Mouse (Mus musculus) kidney, postnatal 25 days (tissue): ENCODE measurements at regions not wholly inside any gene's neighbourhood (a gene's known extent, or its start where the extent isn't known, plus 50 kb on each side); places are given as distances from the start of the nearest gene placed in this dataset.

ENCODE experiments used
- DNase-seq, 2 experiments: peaks; one replicate each; pipeline ENCODE4 v3.0.0; 2021; ENCODE audit warnings: mixed read lengths in 2 of 2

GRCm38 (mm10) chr10:37694041-37694690 lies 555.4 kb upstream of the Marcks start:
- DNase-seq: no peak

- no peak for DNase-seq
Observed at GRCm38 (mm10) chr10:37692851-37693250, 554.1 kb upstream of the Marcks start.

- DNase-seq: no peak
Observed at GRCm38 (mm10) chr10:37691939-37692338, 553.2 kb upstream of the Marcks start.

- peak in 1 of 2 experiments; percentile 6 for DNase-seq
Observed at GRCm38 (mm10) chr10:37683101-37683500, 544.4 kb upstream of the Marcks start.

- DNase-seq: no peak
Observed at GRCm38 (mm10) chr10:37680601-37681000, 541.9 kb upstream of the Marcks start.

GRCm38 (mm10) chr10:37677826-37678225 lies 539.1 kb upstream of the Marcks start:
- no peak for DNase-seq

GRCm38 (mm10) chr10:37668827-37669226 lies 530.1 kb upstream of the Marcks start:
- no peak for DNase-seq

GRCm38 (mm10) chr10:37667031-37667745 lies 528.5 kb upstream of the Marcks start:
- no peak for DNase-seq

- DNase-seq: no peak
Observed at GRCm38 (mm10) chr10:37666535-37666934, 527.8 kb upstream of the Marcks start.

- DNase-seq: peak in 1 of 2 experiments; percentile 13
Observed at GRCm38 (mm10) chr10:37637001-37637562, 498.4 kb upstream of the Marcks start.

GRCm38 (mm10) chr10:37636421-37636820 lies 497.7 kb upstream of the Marcks start:
- DNase-seq: no peak

- no peak for DNase-seq
Observed at GRCm38 (mm10) chr10:37630403-37630802, 491.7 kb upstream of the Marcks start.

GRCm38 (mm10) chr10:37627900-37628299 lies 489.2 kb upstream of the Marcks start:
- no peak for DNase-seq

- no peak for DNase-seq
Observed at GRCm38 (mm10) chr10:37626758-37627201, 488.1 kb upstream of the Marcks start.

- no peak for DNase-seq
Observed at GRCm38 (mm10) chr10:37625972-37626757, 487.4 kb upstream of the Marcks start.

- DNase-seq: no peak
Observed at GRCm38 (mm10) chr10:37623041-37623440, 484.3 kb upstream of the Marcks start.

- DNase-seq: no peak
Observed at GRCm38 (mm10) chr10:37618606-37619005, 479.9 kb upstream of the Marcks start.

GRCm38 (mm10) chr10:37617708-37618300 lies 479.1 kb upstream of the Marcks start:
- DNase-seq: no peak

- DNase-seq: no peak
Observed at GRCm38 (mm10) chr10:37615926-37616691, 477.4 kb upstream of the Marcks start.

- no peak for DNase-seq
Observed at GRCm38 (mm10) chr10:37613936-37614335, 475.2 kb upstream of the Marcks start.

- DNase-seq: no peak
Observed at GRCm38 (mm10) chr10:37603529-37603928, 464.8 kb upstream of the Marcks start.

GRCm38 (mm10) chr10:37602936-37603335 lies 464.2 kb upstream of the Marcks start:
- no peak for DNase-seq
